Mouse (Mus musculus) G1E (cell line): ENCODE data around the gene Hsd17b3. TPM values are rescaled to one million over a fixed set of nuclear protein-coding genes. Genes with fewer than 3 reads are reported as not detected.

Experiments
- ATAC-seq: 2 replicates; pipeline ENCODE4 v1.8.0; 2016; ENCODE audit warnings: mild to moderate bottlenecking; ENCODE audit not compliant: insufficient number of reproducible peaks, poor library complexity, low FRiP score, severe bottlenecking; ENCODE audit errors: extremely low read depth
- DNase-seq: peaks from one replicate; pipeline ENCODE4 v3.0.0; 2012; ENCODE audit warnings: low spot score
- H3K27me3 ChIP-seq: 2 replicates; pipeline ENCODE4 v1.6.1; 2012; ENCODE audit warnings: mild to moderate bottlenecking, low read length, inconsistent platforms; ENCODE audit not compliant: insufficient read depth
- H3K36me3 ChIP-seq: replicated peaks from 2 replicates; pipeline ENCODE3; 2012; ENCODE audit warnings: mild to moderate bottlenecking, inconsistent platforms
- H3K4me1 ChIP-seq: 2 replicates; pipeline ENCODE4 v1.6.1; 2012; ENCODE audit warnings: low read depth, low read length, inconsistent platforms, mixed read lengths; ENCODE audit not compliant: insufficient read depth
- H3K4me3 ChIP-seq: 2 replicates; pipeline ENCODE4 v1.5.1; 2012; ENCODE audit warnings: low read depth, mild to moderate bottlenecking, inconsistent platforms, low read length, moderate library complexity, mixed read lengths
- H3K9me3 ChIP-seq: replicated peaks from 2 replicates; pipeline ENCODE4 v1.6.1; 2012; ENCODE audit warnings: inconsistent platforms
- CTCF ChIP-seq: IDR thresholded peaks from 2 replicates; pipeline ENCODE4 v1.5.1; 2012; ENCODE audit warnings: low read depth, low read length, inconsistent platforms, mixed read lengths
- GATA1 ChIP-seq: IDR thresholded peaks from 2 replicates; pipeline ENCODE4 v1.6.1; 2012; ENCODE audit warnings: borderline replicate concordance, low read length, inconsistent platforms, mixed read lengths
- GATA2 ChIP-seq: IDR thresholded peaks from 2 replicates; pipeline ENCODE4 v1.6.1; 2012; ENCODE audit warnings: low read depth, low read length, inconsistent platforms, borderline replicate concordance
- POLR2AphosphoS5 ChIP-seq: IDR thresholded peaks from 2 replicates; pipeline ENCODE4 v1.6.1; 2012; ENCODE audit warnings: low read depth, low read length, inconsistent platforms; ENCODE audit not compliant: insufficient replicate concordance
- TAL1 ChIP-seq: conservative IDR thresholded peaks from 2 replicates; pipeline ENCODE4 v1.6.1; 2012; ENCODE audit warnings: low read depth, low read length, inconsistent platforms, mixed read lengths
- polyA plus RNA-seq: library from polyadenylated mRNA; stranded (reverse); fragments of >175 nt; gene quantifications from 2 replicates; pipeline ENCODE4 v1.2.3, GENCODE M21; 2012
- total RNA-seq, 2 experiments: library from RNA; stranded (forward) in 1 of 2; stranded (reverse) in 1 of 2; fragments of 200-1000 nt in 1 of 2; fragments of >200 nt in 1 of 2; fragmentation: Nextera tagmentation in 1 of 2; gene quantifications; 2 replicates each; pipeline ENCODE4 v1.2.3; 2014 to 2017

The Hsd17b3 gene
- total RNA-seq (2014; fragmentation: Nextera tagmentation) = not detected in 2 replicates
- 0.22 TPM in 1 of 2 replicates, not detected in the other for total RNA-seq (2017)
- not detected in 2 replicates for polyA plus RNA-seq

- no peak for DNase-seq
- TF ChIP-seq GATA1 (no peak), POLR2AphosphoS5 (no peak), GATA2 (no peak), TAL1 (no peak), CTCF (no peak)
- no peaks in the 10 kb centered on the region for H3K36me3 ChIP-seq
- H3K4me1 ChIP-seq = no peaks in the 10 kb centered on the region
- H3K27me3 ChIP-seq = peaks cover 3% of the 10 kb centered on the region
- no peak for ATAC-seq
- H3K9me3 ChIP-seq = no peaks in the 10 kb centered on the region
- no peak within 1 kb of the TSS for H3K4me3 ChIP-seq
These were observed at the start of gene Hsd17b3 for GRCm38 (mm10) chr13:64089130-64089529. Gene Hsd17b3 (minus strand): TSS chr13:64089230.

GRCm38 (mm10) chr13:64129616-64130375 is 40.8 kb upstream of the Hsd17b3 start:
- H3K4me3 ChIP-seq = no peak overlapping the region
- TF ChIP-seq TAL1 (no peak), GATA2 (no peak), CTCF (no peak), POLR2AphosphoS5 (no peak), GATA1 (no peak)
- H3K9me3 ChIP-seq = no peaks in the 10 kb centered on the region
- 0 out of 2 replicates have a peak, but pooled peaks cover 3% of the 10 kb centered on the region for H3K27me3 ChIP-seq
- H3K36me3 ChIP-seq = peaks cover 54% of the 10 kb centered on the region
- ATAC-seq (no peak), DNase-seq (no peak)
- H3K4me1 ChIP-seq = no peaks in the 10 kb centered on the region

- 0 out of 2 replicates have a peak, but pooled peaks cover 3% of the 10 kb centered on the region for H3K27me3 ChIP-seq
- no peak within 1 kb of the TSS for H3K4me3 ChIP-seq
- ATAC-seq (no peak), DNase-seq (no peak)
- H3K9me3 ChIP-seq = no peaks in the 10 kb centered on the region
- peaks cover 46% of the 10 kb centered on the region for H3K36me3 ChIP-seq
- no peaks in the 10 kb centered on the region for H3K4me1 ChIP-seq
- TF ChIP-seq POLR2AphosphoS5 (no peak), TAL1 (no peak), GATA2 (no peak), CTCF (no peak), GATA1 (no peak)
These were observed 40.0 kb upstream of the Hsd17b3 start, which contains the start of gene Slc35d2 for GRCm38 (mm10) chr13:64128858-64129615. Gene Slc35d2 (minus strand): TSS chr13:64129368.

GRCm38 (mm10) chr13:64126316-64126715 is 37.3 kb upstream of the Hsd17b3 start:
- peaks cover 25% of the 10 kb centered on the region for H3K36me3 ChIP-seq
- TF ChIP-seq TAL1 (no peak), POLR2AphosphoS5 (no peak), CTCF (no peak), GATA2 (no peak), GATA1 (no peak)
- no peak overlapping the region for H3K4me3 ChIP-seq

GRCm38 (mm10) chr13:64124886-64125285 is 35.9 kb upstream of the Hsd17b3 start:
- ATAC-seq = no peak
- TF ChIP-seq TAL1 (no peak), GATA1 (no peak), CTCF (no peak), POLR2AphosphoS5 (no peak), GATA2 (no peak)
- no peak for DNase-seq
- Histone ChIP-seq H3K4me1 (no peaks in the 10 kb centered on the region; the same call in 1 of the 2 replicates), H3K36me3 (peaks cover 14% of the 10 kb centered on the region), H3K27me3 (peaks cover 7% of the 10 kb centered on the region; the same call in 1 of the 2 replicates), H3K9me3 (no peaks in the 10 kb centered on the region), H3K4me3 (no peak overlapping the region)

More at GRCm38 (mm10) chr13:64126316-64126715, 37.3 kb upstream of the Hsd17b3 start:
- no peak for ATAC-seq
- H3K9me3 ChIP-seq = no peaks in the 10 kb centered on the region
- 0 out of 2 replicates have a peak, but pooled peaks cover 3% of the 10 kb centered on the region for H3K27me3 ChIP-seq
- DNase-seq = no peak
- H3K4me1 ChIP-seq = no peaks in the 10 kb centered on the region; the same call in 1 of the 2 replicates

- no peak for DNase-seq
- H3K9me3 ChIP-seq = no peaks in the 10 kb centered on the region
- no peak for ATAC-seq
- no peak overlapping the region for H3K4me3 ChIP-seq
- peaks cover 1% of the 10 kb centered on the region for H3K36me3 ChIP-seq
- TF ChIP-seq TAL1 = no peak
- no peak for TF ChIP-seq POLR2AphosphoS5
- TF ChIP-seq GATA2 = no peak
- no peak for TF ChIP-seq CTCF
- no peak for TF ChIP-seq GATA1
- H3K27me3 ChIP-seq = peaks cover 7% of the 10 kb centered on the region; the same call in 1 of the 2 replicates
- H3K4me1 ChIP-seq = no peaks in the 10 kb centered on the region; the same call in 1 of the 2 replicates
These were observed 34.6 kb upstream of the Hsd17b3 start for GRCm38 (mm10) chr13:64123491-64124188.
